Mouse (Mus musculus) C2C12 (cell line): ENCODE measurements at regions not wholly inside any gene's neighbourhood (a gene's known extent, or its start where the extent isn't known, plus 50 kb on each side); places are given as distances from the start of the nearest gene placed in this dataset.

ENCODE experiments used
- CEBPB ChIP-seq: IDR thresholded peaks from one replicate; pipeline ENCODE4 v1.6.1; 2011; ENCODE audit warnings: low read depth, mild to moderate bottlenecking, control low read depth, moderate library complexity
- CTCF ChIP-seq: IDR thresholded peaks from one replicate; pipeline ENCODE4 v1.5.1; 2011; ENCODE audit not compliant: control insufficient read depth, insufficient read depth, insufficient read length
- FOSL1 ChIP-seq: IDR thresholded peaks from one replicate; pipeline ENCODE4 v1.8.0; 2011; ENCODE audit warnings: mild to moderate bottlenecking, low read length; ENCODE audit not compliant: poor library complexity, insufficient read depth, severe bottlenecking
- MYOD1 ChIP-seq: IDR thresholded peaks from one replicate; pipeline ENCODE4 v1.6.1; 2011; ENCODE audit warnings: low read depth; ENCODE audit not compliant: control insufficient read depth, insufficient read length
- MYOG ChIP-seq: IDR thresholded peaks from one replicate; pipeline ENCODE4 v1.6.1; 2011; ENCODE audit not compliant: control insufficient read depth, insufficient read length; ENCODE audit errors: extremely low read depth
- USF1 ChIP-seq: IDR thresholded peaks from one replicate; pipeline ENCODE4 v1.6.1; 2011; ENCODE audit warnings: low read depth, mild to moderate bottlenecking, control low read depth, moderate library complexity

GRCm38 (mm10) chr16:31583627-31584026, 79.6 kb upstream of the Dlg1 start:
- no peak for TF ChIP-seq CTCF
- TF ChIP-seq MYOG: no peak
- no peak for TF ChIP-seq FOSL1
- no peak for TF ChIP-seq MYOD1
- no peak for TF ChIP-seq CEBPB
- no peak for TF ChIP-seq USF1
